Mouse (Mus musculus) heart, embryonic 12.5 days (tissue): ENCODE results near the gene Kcnj10. TPM values are rescaled to one million over a fixed set of nuclear protein-coding genes. Genes with fewer than 3 reads are reported as not detected.
A peak's percentile ranks its signal among the peaks of the same experiment; 100 is the strongest.

Source experiments
- ATAC-seq: fragments of 200-750 bp; cut with Nextera tagmentation; 2 replicates; pipeline ENCODE4 v1.8.0; 2017; ENCODE audit warnings: moderate TSS enrichment, moderate library complexity; ENCODE audit not compliant: insufficient number of reproducible peaks, low FRiP score
- H3K27ac ChIP-seq: fragments of 300-500 bp; sonication (generic); 2 replicates; pipeline ENCODE4 v1.5.1; 2016; ENCODE audit warnings: mild to moderate bottlenecking, moderate library complexity; ENCODE audit not compliant: poor library complexity, severe bottlenecking
- H3K27me3 ChIP-seq: fragments of 300-500 bp; sonication (generic); replicated peaks from 2 replicates; pipeline ENCODE4 v1.6.1; 2016; ENCODE audit warnings: mild to moderate bottlenecking, moderate library complexity
- H3K36me3 ChIP-seq: fragments of 300-500 bp; sonication (generic); 2 replicates; pipeline ENCODE4 v1.6.1; 2016; ENCODE audit warnings: mild to moderate bottlenecking, moderate library complexity
- H3K4me1 ChIP-seq: fragments of 300-500 bp; sonication (generic); replicated peaks from 2 replicates; pipeline ENCODE4 v1.6.1; 2016; ENCODE audit warnings: mild to moderate bottlenecking
- H3K4me2 ChIP-seq: fragments of 300-500 bp; sonication (generic); 2 replicates; pipeline ENCODE4 v1.6.1; 2016; ENCODE audit warnings: mild to moderate bottlenecking, moderate library complexity
- H3K4me3 ChIP-seq: fragments of 300-500 bp; sonication (generic); 2 replicates; pipeline ENCODE4 v1.5.1; 2016; ENCODE audit warnings: mild to moderate bottlenecking
- H3K9ac ChIP-seq: fragments of 300-500 bp; sonication (generic); 2 replicates; pipeline ENCODE4 v1.6.1; 2016; ENCODE audit warnings: mild to moderate bottlenecking, moderate library complexity
- H3K9me3 ChIP-seq: fragments of 300-500 bp; sonication (generic); replicated peaks from 2 replicates; pipeline ENCODE4 v1.6.1; 2016; ENCODE audit warnings: mild to moderate bottlenecking, moderate library complexity
- WGBS: fragments of 180-500 bp; shearing (Covaris S2); methylation state at CpG from one replicate; pipeline ENCODE4 v1.1.7; 2016; 5-methylcytosine and 5-hydroxymethylcytosine counted together
- polyA plus RNA-seq: library from polyadenylated mRNA; unstranded; fragments of >200 nt; fragmentation: Nextera tagmentation; extraction: Ambion mirVana; gene quantifications from 2 replicates; pipeline ENCODE4 v1.2.1, GENCODE M21; 2016

The Kcnj10 gene
- polyA plus RNA-seq, 1 experiment from 2014 or later: not detected

- WGBS: 65% methylated on average over 6 of the region's 6 CpGs
- Histone ChIP-seq H3K36me3 (no peaks in the 10 kb centered on the region), H3K27me3 (peaks cover 79% of the 10 kb centered on the region), H3K9ac (no peak overlapping the region), H3K9me3 (no peaks in the 10 kb centered on the region), H3K4me1 (peaks cover 12% of the 10 kb centered on the region), H3K4me2 (no peak overlapping the region), H3K4me3 (no peak overlapping the region), H3K27ac (no peak overlapping the region)
- ATAC-seq: no peak
Observed at GRCm38 (mm10) chr1:172352001-172352400, 11.0 kb downstream of the Kcnj10 start.

- no peak overlapping the region for H3K9ac ChIP-seq
- H3K4me2 ChIP-seq: no peak overlapping the region
- no peaks in the 10 kb centered on the region for H3K9me3 ChIP-seq
- peaks cover 12% of the 10 kb centered on the region for H3K4me1 ChIP-seq
- H3K27ac ChIP-seq: no peak overlapping the region
- WGBS: 68% methylated on average over 3 of the region's 3 CpGs
- peaks cover 82% of the 10 kb centered on the region for H3K27me3 ChIP-seq
- no peak for ATAC-seq
- no peak overlapping the region for H3K4me3 ChIP-seq
- H3K36me3 ChIP-seq: no peaks in the 10 kb centered on the region
Observed at GRCm38 (mm10) chr1:172352453-172352852, 11.4 kb downstream of the Kcnj10 start.

- Histone ChIP-seq H3K4me1 (peaks cover 4% of the 10 kb centered on the region), H3K9me3 (no peaks in the 10 kb centered on the region), H3K27me3 (peaks cover 72% of the 10 kb centered on the region), H3K36me3 (no peaks in the 10 kb centered on the region), H3K9ac (no peak overlapping the region), H3K27ac (no peak overlapping the region), H3K4me2 (no peak overlapping the region), H3K4me3 (no peak overlapping the region)
- WGBS: 47% methylated on average over 3 of the region's 3 CpGs
- no peak for ATAC-seq
Observed at GRCm38 (mm10) chr1:172355336-172355735, 14.3 kb downstream of the Kcnj10 start.

GRCm38 (mm10) chr1:172357550-172357949 is 16.5 kb downstream of the Kcnj10 start:
- Histone ChIP-seq H3K27me3 (peaks cover 53% of the 10 kb centered on the region), H3K9me3 (no peaks in the 10 kb centered on the region), H3K4me3 (no peak overlapping the region), H3K27ac (no peak overlapping the region), H3K4me2 (no peak overlapping the region), H3K4me1 (no peaks in the 10 kb centered on the region), H3K9ac (no peak overlapping the region), H3K36me3 (no peaks in the 10 kb centered on the region)
- WGBS: 5% methylated on average over 1 of the region's 1 CpGs
- ATAC-seq: no peak

- Histone ChIP-seq H3K27ac (no peak overlapping the region), H3K4me2 (no peak overlapping the region), H3K4me3 (no peak overlapping the region), H3K9ac (no peak overlapping the region), H3K4me1 (no peaks in the 10 kb centered on the region), H3K9me3 (no peaks in the 10 kb centered on the region), H3K27me3 (peaks cover 49% of the 10 kb centered on the region), H3K36me3 (no peaks in the 10 kb centered on the region)
- WGBS: 76% methylated on average over 10 of the region's 10 CpGs
- no peak for ATAC-seq
Observed at GRCm38 (mm10) chr1:172358341-172358740, 17.3 kb downstream of the Kcnj10 start.

- Histone ChIP-seq H3K4me3 (no peak overlapping the region), H3K4me2 (peak overlapping the region; percentile 39), H3K9ac (no peak overlapping the region), H3K4me1 (0 out of 2 replicates have a peak, but pooled peaks cover 6% of the 10 kb centered on the region), H3K27ac (no peak overlapping the region), H3K36me3 (no peaks in the 10 kb centered on the region), H3K27me3 (peaks cover 27% of the 10 kb centered on the region), H3K9me3 (no peaks in the 10 kb centered on the region)
- ATAC-seq: no peak
- WGBS: 8% methylated on average over 6 of the region's 6 CpGs
Observed at GRCm38 (mm10) chr1:172364684-172365083, 23.7 kb downstream of the Kcnj10 start.

- Histone ChIP-seq H3K36me3 (no peaks in the 10 kb centered on the region), H3K4me3 (no peak overlapping the region), H3K4me2 (peak overlapping the region; percentile 41), H3K4me1 (0 out of 2 replicates have a peak, but pooled peaks cover 6% of the 10 kb centered on the region), H3K27ac (no peak overlapping the region), H3K27me3 (peaks cover 27% of the 10 kb centered on the region), H3K9me3 (no peaks in the 10 kb centered on the region), H3K9ac (no peak overlapping the region)
- ATAC-seq: no peak
- 23% methylated on average over 23 of the region's 23 CpGs for WGBS
Observed at GRCm38 (mm10) chr1:172368768-172369418, 27.9 kb downstream of the Kcnj10 start.

GRCm38 (mm10) chr1:172376198-172376667 is 35.2 kb downstream of the Kcnj10 start, which contains the start of gene Pigm:
Pigm (plus strand) TSS chr1:172376546.
- WGBS: under 1% methylated on average over 39 of the region's 39 CpGs
- Histone ChIP-seq H3K36me3 (peaks cover 17% of the 10 kb centered on the region), H3K27ac (peak within 1 kb of the TSS; percentile 80), H3K4me2 (peak within 1 kb of the TSS; percentile 97), H3K27me3 (0 out of 2 replicates have a peak, but pooled peaks cover 2% of the 10 kb centered on the region), H3K9me3 (no peaks in the 10 kb centered on the region), H3K9ac (peak within 1 kb of the TSS; percentile 86), H3K4me1 (peaks cover 24% of the 10 kb centered on the region), H3K4me3 (peak within 1 kb of the TSS; percentile 96)
- ATAC-seq: peak; percentile 98

GRCm38 (mm10) chr1:172376758-172377458 is 35.9 kb downstream of the Kcnj10 start:
- 3% methylated on average over 62 of the region's 62 CpGs for WGBS
- H3K36me3 ChIP-seq: peaks cover 23% of the 10 kb centered on the region
- ATAC-seq: peak; percentile 56
- peak overlapping the region; percentile 97 for H3K4me2 ChIP-seq
- H3K27ac ChIP-seq: peak overlapping the region; percentile 55
- H3K9ac ChIP-seq: peak overlapping the region; percentile 86
- H3K27me3 ChIP-seq: no peaks in the 10 kb centered on the region
- H3K4me1 ChIP-seq: peaks cover 24% of the 10 kb centered on the region
- peak overlapping the region; percentile 96 for H3K4me3 ChIP-seq
- H3K9me3 ChIP-seq: no peaks in the 10 kb centered on the region

GRCm38 (mm10) chr1:172380066-172380465 is 39.1 kb downstream of the Kcnj10 start:
- no peak overlapping the region for H3K27ac ChIP-seq
- ATAC-seq: no peak
- no peaks in the 10 kb centered on the region for H3K9me3 ChIP-seq
- H3K9ac ChIP-seq: 0 out of 2 replicates have a peak overlapping the region, but pooled peaks have one; percentile 7
- no peak overlapping the region for H3K4me2 ChIP-seq
- H3K4me3 ChIP-seq: no peak overlapping the region
- H3K4me1 ChIP-seq: peaks cover 24% of the 10 kb centered on the region
- WGBS: 69% methylated on average over 10 of the region's 10 CpGs
- no peaks in the 10 kb centered on the region for H3K27me3 ChIP-seq
- H3K36me3 ChIP-seq: peaks cover 23% of the 10 kb centered on the region

- no peak overlapping the region for H3K4me3 ChIP-seq
- H3K4me1 ChIP-seq: peaks cover 21% of the 10 kb centered on the region
- no peak overlapping the region for H3K27ac ChIP-seq
- peaks cover 23% of the 10 kb centered on the region for H3K36me3 ChIP-seq
- H3K9ac ChIP-seq: no peak overlapping the region
- no peaks in the 10 kb centered on the region for H3K9me3 ChIP-seq
- no peaks in the 10 kb centered on the region for H3K27me3 ChIP-seq
- H3K4me2 ChIP-seq: no peak overlapping the region
- ATAC-seq: no peak
- WGBS: 94% methylated on average over 1 of the region's 1 CpGs
Observed at GRCm38 (mm10) chr1:172382090-172382489, 41.1 kb downstream of the Kcnj10 start.
